Mouse (Mus musculus) liver, adult 2 months (tissue): Measurements from ENCODE around the gene Eral1.

Experiments used
- CTCF ChIP-seq: fragments of 200-500 bp; IDR thresholded peaks from 2 replicates; pipeline ENCODE4 v1.5.1; 2011; ENCODE audit warnings: low read depth, low read length, control low read depth
- POLR2A ChIP-seq: fragments of 200-500 bp; IDR thresholded peaks from 2 replicates; pipeline ENCODE4 v1.6.1; 2011; ENCODE audit warnings: low read length, control low read depth; ENCODE audit not compliant: insufficient read depth; ENCODE audit errors: extremely low read depth

GRCm38 (mm10) chr11:78056946-78057345 is 23.2 kb downstream of the Eral1 start:
- no peak for TF ChIP-seq POLR2A
- no peak for TF ChIP-seq CTCF
